Mouse (Mus musculus) embryonic fibroblast, embryonic 13.5 days (primary cell): Measurements from ENCODE around the gene Nacc2. TPM values are rescaled to one million over a fixed set of nuclear protein-coding genes. Genes with fewer than 3 reads are reported as not detected.

ENCODE experiments used
- H3K27ac ChIP-seq: 2 replicates; pipeline ENCODE4 v1.5.1; 2012; ENCODE audit warnings: low read length, control low read depth, inconsistent platforms; ENCODE audit not compliant: insufficient read depth
- H3K4me1 ChIP-seq: 2 replicates; pipeline ENCODE4 v1.6.1; 2011; ENCODE audit warnings: low read length; ENCODE audit not compliant: control insufficient read depth, insufficient read depth
- H3K4me3 ChIP-seq: 2 replicates; pipeline ENCODE4 v1.5.1; 2011; ENCODE audit warnings: mild to moderate bottlenecking, control low read depth, low read length; ENCODE audit not compliant: insufficient read depth
- CTCF ChIP-seq: IDR thresholded peaks from 2 replicates; pipeline ENCODE4 v1.5.1; 2011; ENCODE audit warnings: mild to moderate bottlenecking, control low read depth, low read length, moderate library complexity, borderline replicate concordance; ENCODE audit not compliant: insufficient read depth
- POLR2A ChIP-seq: IDR thresholded peaks from 2 replicates; pipeline ENCODE4 v1.6.1; 2011; ENCODE audit warnings: low read depth, mild to moderate bottlenecking, control low read depth, low read length, moderate library complexity
- polyA plus RNA-seq: library from polyadenylated mRNA; stranded (reverse); fragments of >200 nt; gene quantifications from 2 replicates; pipeline ENCODE4 v1.2.4, GENCODE M21; 2011; ENCODE audit warnings: low read depth; ENCODE audit not compliant: missing spikeins, insufficient read length

The Nacc2 gene
- polyA plus RNA-seq, 1 experiment: 21.1 TPM

DNA sequence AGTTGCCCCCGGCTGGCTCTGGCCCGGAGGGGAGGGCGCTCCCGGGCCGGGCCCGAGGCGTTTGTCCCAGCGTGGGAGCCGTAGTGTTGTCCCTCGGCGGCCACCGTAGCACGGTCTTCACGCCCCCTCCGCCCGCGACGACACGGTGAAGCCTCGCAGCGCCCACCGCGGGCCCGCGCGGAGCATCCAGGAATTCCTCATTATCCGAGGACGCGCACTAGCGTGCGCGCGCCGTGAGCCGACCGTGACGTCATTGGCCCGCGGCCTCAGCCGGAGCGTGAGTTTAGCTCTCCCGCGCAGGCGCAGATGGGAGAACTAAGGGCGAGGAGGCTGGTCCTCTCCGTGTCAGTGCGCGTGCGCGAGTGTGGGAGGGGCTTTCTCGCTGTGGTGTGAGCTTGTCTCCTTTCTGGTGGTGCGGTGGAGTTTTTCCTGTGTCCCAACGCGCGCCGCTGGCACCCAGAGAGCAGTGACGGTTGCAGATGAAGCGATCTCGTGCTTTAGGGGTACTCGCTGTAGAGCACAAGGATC, 17.3 kb upstream of the Nacc2 start:
- peak overlapping the region; percentile 45 for H3K27ac ChIP-seq
- H3K4me3 ChIP-seq: peak overlapping the region; percentile 67
- peaks cover 4% of the 10 kb centered on the region; the same call in 1 of the 2 replicates for H3K4me1 ChIP-seq
- TF ChIP-seq CTCF (no peak), POLR2A (peak; percentile 91)

DNA sequence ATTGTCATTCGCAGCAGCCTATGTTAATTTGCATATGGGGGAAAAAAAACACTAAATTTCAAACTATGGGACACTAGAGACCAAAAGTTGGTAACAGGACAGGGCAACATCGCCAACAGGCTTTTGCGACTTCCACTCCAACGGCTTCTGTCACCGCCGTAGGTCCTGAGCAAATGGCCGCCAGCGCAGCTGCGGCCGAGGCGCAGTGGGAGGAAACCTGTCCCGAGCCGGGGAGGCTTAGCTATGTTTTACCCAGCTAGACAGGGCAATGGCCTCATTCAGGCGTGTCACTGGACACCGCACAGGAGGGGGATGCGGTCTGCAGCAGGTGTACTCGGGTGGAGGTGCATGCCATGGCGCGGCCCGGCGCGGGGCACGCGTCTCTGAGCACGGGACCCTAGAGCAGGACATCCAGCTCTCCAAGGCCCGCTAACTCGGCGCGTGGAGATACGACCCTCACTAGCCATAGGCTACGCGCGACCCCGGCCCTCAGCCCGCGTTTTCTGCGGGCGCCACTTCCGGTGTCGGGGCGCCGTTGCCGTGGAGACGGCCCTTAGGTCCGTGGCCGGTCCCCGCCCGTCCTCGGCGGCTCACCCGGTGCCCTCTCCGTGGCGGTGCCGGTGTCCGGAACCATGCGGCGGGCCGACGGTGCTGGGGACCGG, 16.7 kb upstream of the Nacc2 start:
- Histone ChIP-seq H3K4me1 (peaks cover 4% of the 10 kb centered on the region; the same call in 1 of the 2 replicates), H3K27ac (peak overlapping the region; percentile 45), H3K4me3 (peak overlapping the region; percentile 67)
- TF ChIP-seq POLR2A (peak; percentile 35; the same call in 1 of the 2 replicates), CTCF (no peak)

DNA sequence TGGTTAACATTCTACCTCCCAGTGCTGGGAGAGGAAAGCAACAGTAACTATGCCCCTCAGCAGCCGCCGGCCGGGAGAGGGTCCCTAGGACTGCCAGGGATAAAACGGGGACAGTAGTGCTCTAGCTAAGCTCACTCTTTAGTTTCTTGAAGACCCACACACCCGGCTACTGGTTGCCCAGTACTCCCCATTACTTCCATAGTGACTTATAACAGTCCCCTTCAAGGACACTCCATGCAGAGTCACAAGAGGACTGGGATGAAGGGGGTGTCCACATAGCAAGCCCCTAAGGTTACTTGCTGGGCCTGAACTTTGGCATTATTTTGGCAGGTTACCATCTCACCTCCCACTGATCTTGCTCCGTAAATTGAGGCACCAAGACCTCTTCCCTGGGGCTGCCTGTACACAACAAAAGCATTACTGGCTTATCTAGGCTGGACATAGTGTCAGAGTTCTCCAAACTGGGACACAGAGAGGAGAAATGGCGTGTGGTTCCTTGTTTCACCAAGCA, 16.1 kb upstream of the Nacc2 start:
- TF ChIP-seq POLR2A (no peak), CTCF (no peak)
- peak overlapping the region; percentile 67 for H3K4me3 ChIP-seq
- peaks cover 4% of the 10 kb centered on the region; the same call in 1 of the 2 replicates for H3K4me1 ChIP-seq
- H3K27ac ChIP-seq: no peak overlapping the region

DNA sequence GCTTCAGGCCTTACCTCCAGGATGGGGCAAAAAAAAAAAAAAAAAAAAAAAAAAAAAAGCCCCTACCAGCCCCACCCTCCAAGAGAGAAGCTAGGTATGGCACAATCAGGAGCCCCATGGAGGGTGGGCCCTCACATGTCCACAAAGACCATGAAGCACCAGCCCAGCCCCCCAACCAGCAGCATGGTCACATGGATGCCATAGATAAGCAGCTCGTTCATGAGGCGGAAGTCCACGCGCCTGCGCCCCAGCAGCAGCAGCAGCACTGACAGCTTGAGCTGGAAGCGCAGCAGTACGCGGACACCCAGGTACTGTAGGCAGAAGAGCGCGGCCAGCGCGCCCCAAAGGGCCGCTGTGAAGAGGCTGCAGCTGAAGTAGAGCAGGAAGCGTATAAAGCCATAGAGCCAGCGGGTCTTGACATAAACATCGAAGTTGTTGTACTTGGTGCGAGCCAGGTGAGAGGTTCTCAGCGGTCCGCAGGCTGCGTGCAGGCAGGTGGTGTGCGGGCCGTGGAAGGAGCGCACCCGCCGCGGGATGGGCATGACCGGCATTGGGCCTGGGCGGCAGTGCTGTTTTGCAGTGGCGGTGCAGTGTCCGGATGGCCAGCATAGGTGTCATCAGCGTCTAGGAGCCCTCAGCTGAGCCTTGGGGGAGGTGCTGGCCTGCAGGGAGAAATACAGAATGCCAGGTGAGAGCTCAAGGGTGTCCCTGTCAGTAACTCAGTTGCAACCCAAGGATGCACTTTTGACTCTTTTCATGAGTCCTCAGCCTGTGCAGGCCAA, 15.4 kb upstream of the Nacc2 start:
- no peak overlapping the region for H3K4me3 ChIP-seq
- H3K4me1 ChIP-seq: peaks cover 4% of the 10 kb centered on the region; the same call in 1 of the 2 replicates
- H3K27ac ChIP-seq: no peak overlapping the region
- no peak for TF ChIP-seq CTCF

DNA sequence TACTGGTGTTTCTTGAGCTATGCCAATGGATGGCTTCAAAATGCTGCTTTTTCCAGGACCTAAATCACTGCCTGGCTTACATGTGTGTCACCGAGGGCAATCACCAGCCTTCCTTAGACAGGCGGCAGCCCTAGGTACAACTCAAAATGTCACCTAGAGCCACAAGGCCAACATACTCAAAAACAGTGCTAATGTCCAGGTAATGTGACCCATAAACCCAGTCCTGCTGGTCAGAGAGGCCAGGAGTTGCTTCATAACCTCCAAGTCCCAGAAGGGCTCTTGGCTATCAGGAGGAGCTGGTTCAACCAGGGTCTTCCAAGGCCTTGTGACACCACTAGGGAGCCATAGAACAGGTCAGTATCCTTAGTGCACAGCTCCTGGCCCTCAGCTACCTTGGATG, 11.6 kb upstream of the Nacc2 start:
- Histone ChIP-seq H3K27ac (no peak overlapping the region), H3K4me3 (no peak overlapping the region), H3K4me1 (no peaks in the 10 kb centered on the region)
- TF ChIP-seq CTCF (no peak), POLR2A (no peak)

DNA sequence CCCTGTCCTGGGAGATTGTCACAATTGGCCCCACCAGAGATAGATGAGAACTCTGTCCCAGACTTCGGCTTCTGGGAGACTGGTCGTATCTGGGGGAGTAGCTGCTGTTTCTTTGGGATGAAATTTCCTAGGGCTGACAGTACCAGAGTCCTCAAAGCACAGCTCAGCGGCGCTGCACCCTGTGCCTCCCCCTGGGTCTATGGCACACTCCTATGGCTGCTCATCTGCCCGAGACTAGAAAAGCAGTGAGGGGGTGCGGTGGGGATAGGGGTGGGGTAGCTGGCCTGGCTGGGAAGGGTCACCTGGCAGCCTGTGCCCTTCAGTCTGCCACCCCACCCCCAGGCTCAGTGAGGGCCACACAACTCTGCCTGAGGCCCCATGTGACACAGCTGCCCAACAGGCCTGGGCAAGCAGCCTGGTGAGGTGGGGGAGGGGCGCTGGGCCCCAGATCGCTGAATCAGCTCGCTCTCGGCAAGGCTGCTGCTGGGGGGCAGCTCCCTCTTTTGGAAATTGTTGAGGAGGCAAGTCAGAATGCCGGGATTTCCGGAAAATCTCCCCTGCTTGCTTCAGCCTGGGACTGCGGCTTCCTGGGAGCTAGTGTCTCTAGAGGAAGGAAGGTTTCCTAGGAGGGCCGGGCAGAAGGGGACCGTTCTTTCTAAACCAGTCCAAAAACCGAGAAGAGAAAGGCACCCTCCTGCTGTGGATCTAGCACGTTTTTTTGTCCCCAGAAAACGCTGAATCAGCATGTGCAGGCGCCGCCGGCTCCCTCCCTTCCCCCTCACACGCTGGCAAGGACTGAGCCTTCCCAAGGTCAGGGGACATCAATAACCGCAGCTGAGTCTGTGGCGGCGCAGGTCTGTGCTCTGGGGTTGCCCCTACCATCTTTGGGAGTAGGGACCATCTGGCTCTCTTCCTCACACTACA, 9.9 kb upstream of the Nacc2 start:
- TF ChIP-seq POLR2A (peak; percentile 50), CTCF (no peak)
- peak overlapping the region; percentile 7 for H3K4me3 ChIP-seq
- peak overlapping the region; percentile 90 for H3K27ac ChIP-seq
- H3K4me1 ChIP-seq: no peaks in the 10 kb centered on the region

DNA sequence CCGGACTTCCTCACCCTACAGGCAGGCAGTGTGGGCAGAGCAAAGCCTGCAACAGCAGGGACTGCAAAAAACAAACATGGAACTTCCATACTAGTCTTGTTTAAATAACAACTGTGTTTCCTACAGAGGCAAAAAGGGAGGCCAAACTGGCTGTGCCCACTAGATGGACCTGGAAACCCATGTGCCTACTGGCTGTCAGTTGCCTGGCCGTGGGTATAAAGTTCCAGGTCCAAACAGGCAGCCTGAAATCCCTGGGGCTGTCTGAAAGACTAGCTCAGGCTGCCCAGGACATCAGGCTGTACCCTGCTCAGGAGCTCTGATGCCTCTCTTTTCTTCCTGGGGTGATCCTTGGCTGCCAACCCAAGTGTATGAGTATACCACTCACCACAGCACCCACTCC, 8.3 kb upstream of the Nacc2 start:
- H3K4me1 ChIP-seq: no peaks in the 10 kb centered on the region
- no peak overlapping the region for H3K27ac ChIP-seq
- no peak for TF ChIP-seq CTCF
- no peak for TF ChIP-seq POLR2A
- no peak overlapping the region for H3K4me3 ChIP-seq

DNA sequence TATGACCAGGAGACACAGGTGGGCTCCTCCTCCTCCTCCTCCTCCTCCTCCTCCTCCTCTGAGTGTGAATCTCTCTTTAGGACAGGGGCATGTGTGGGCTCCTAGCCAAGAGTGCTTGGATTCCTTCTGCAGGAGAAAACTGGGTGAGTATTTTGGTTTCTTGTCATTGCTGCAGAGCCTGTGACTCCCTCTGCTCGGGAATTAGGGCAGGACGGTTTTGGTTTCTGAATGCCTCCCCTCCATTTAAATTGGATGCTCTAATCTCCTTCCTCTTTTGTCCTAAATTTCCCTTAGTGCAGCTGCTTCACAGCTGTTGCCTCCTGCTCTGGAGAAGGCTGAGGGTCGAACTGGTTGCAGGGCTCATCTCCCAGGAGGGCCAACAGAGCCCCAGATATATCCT, 6.9 kb upstream of the Nacc2 start:
- H3K27ac ChIP-seq: no peak overlapping the region
- TF ChIP-seq POLR2A (no peak), CTCF (no peak)
- H3K4me1 ChIP-seq: no peaks in the 10 kb centered on the region
- no peak overlapping the region for H3K4me3 ChIP-seq

DNA sequence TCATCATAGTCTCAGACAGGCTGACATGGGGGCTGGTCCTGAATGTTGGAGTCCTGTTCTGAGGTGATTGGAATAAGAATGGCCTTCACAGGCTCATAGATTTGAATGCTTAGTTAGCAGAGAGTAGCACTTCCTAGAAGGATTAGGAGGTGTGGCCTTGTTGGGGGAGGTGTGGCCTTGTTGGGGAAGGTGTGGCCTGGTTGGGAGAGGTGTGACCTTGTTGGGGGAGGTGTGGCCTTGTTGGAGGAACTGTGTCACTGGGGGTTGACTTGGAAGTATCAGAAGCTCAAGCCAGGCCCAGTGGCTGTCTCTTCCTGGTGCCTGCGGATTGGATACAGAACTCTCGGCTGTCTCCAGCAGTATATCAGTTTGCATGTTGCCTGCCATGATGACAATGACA, 6.3 kb upstream of the Nacc2 start:
- TF ChIP-seq CTCF: no peak
- no peak for TF ChIP-seq POLR2A
- H3K27ac ChIP-seq: no peak overlapping the region
- H3K4me1 ChIP-seq: no peaks in the 10 kb centered on the region
- no peak overlapping the region for H3K4me3 ChIP-seq
